Mouse (Mus musculus) frontal cortex, postnatal 14 days (tissue): ENCODE results near the gene Gm11084.
"Not testable (repeated sequence)": the region's sequence is repeated elsewhere in the genome, so short reads cannot be mapped to it uniquely, and the experiment has no call there.

ENCODE experiments used
- DNase-seq, 2 experiments: peaks; one replicate each; pipeline ENCODE4 v3.0.0; 2022; ENCODE audit warnings: low spot score in 2 of 2

The Gm11084 gene

DNA sequence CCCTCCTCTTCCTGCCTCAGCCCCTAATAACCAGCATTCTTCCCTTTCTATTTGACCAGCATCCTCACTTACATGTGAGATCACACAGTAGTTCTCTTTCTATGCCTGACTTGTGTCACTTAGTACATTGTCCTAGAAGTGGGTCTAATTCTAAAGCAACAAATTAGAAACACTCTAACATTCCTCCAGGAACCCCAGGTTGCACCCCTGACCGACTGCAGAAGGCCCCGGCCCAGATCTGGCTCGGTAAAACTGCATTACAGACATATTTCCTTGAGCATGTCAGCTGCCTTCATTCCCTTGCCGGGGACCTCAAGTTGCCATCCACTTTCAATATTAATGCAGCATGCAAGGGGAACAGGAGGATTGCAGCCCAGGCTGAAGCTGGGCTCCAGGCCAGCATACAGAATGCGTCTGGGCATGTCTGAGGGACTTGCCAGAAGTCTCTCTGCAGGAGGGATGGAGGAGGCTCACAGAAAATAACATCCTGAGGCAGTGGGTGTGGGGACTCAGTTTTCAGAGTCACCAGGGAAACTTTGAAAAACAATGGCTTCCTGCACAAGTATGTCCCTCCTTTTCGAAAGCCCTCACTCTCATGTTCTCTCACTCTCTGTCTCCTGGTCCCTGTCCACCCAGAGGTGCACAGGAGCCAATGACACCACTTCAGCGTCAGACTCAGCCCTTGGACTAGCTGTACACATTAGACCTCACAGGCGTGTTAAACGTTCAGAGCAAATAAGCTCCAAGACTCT, 9.0 kb upstream of the Gm11084 start:
- peak; percentile 52 to 58 for DNase-seq

- no peak for DNase-seq
These were observed 7.6 kb upstream of the Gm11084 start for GRCm38 (mm10) chr2:72994165-72994564.

- DNase-seq: no peak
These were observed 6.0 kb upstream of the Gm11084 start for GRCm38 (mm10) chr2:72992497-72992896.

DNA sequence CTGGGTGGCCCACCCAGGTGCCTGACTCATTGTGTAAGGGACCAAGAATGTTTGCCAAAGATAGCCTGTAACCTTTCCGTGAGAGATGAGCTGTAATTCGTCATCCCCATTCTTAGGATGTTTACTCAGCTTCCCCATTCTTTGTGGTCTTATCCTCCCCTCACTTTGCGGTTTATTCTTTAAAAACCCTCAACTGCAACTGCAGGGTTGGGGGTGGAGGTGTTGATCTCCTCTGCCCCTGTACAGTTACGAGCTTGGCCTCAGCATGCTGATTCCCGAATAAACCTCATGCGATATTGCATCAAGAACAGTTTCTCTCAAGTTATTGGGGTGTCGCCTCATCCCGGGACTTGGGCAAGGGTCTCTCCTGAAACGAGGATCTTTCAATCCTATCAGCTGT, 2.4 kb upstream of the Gm11084 start:
- not testable (repeated sequence) for DNase-seq

DNA sequence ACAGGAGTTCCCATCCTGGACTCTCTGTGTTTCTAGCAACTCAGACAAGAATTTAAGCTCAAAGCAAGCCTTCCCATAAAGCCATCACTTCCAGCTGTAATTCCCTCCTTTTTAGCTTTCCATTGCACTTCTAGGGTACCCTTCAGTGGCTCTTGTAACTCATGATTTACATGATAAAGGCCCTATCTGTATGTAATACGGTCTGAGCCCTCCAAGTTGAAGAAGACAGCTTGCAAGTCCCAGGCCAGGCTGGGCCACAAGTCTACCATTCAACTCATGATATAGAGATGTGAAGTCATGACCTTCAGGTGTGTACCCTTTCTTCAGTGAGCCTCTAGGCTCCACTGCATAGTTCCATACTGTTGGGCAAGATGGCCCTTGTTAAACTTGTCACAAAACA, 1.0 kb downstream of the Gm11084 start:
- DNase-seq: no peak

DNA sequence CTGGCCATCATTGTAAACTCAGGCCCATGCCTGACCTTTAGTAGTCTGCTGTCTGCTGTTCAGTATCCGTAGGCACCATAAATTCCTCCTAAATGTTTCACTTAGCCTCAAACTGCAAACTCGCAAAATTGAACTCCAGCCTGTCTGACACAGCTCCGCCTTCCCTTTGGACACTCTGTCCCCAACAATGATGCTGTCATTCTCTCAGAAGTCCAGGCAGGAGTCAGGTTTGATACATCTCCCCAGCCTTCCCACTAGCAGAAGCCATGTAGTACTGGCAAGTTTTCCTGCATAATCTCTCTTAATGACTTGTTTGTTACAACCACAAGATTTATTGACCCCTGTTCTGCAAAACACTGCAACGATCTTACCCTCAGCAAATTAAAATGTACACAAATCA, 1.7 kb downstream of the Gm11084 start:
- DNase-seq: no peak

DNA sequence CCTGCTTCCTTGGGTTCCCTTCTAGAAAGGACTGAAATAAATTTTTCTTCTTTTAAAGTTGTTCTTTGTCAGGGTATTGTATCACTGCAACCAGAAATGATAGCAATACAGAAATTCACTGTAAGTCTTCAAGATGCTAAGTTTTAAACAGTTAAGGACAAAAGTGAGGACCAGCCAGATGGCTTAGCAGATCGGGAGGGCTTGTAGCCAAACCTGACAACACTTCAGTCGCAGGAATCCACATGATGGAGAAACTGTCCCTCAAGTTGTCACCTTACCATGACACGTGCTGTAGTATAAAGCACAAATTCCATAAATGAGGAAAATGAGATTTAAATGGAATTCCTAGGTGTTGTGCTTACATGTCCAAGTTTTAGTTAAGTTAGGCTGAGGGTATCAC, 3.3 kb downstream of the Gm11084 start:
- no peak for DNase-seq

DNA sequence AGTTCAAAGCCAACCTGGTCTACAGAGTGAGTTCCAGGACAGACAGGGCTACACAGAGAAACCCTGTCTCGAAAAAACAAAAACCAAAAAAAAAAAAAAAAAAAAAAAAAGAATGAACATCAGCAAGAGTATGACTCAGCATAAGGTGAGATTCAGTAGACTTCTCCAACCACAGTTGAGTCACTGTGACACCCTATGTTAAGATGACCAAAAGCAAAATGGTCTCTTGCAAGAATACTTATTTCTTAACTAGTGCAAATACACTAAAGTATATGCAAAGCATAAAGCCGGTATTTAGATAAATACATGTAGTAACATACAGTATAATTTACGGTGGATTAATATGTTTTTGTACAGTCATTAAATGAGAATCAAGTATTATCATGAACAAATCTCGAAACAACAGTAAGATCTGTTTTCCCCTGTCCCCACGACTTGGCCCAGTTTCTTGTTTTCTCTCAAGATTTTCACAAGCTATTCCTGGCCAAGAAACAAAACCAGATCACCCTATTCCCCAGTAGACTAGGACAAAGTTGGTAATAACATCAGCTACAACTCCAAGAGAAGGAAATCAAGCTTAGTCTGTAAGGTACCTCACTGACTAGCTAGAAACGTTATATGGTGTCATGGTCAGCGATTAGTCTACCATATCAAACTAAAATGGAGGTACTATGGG, 4.3 kb downstream of the Gm11084 start:
- DNase-seq: no peak

GRCm38 (mm10) chr2:72981441-72982109, 4.9 kb downstream of the Gm11084 start:
- no peak for DNase-seq

DNA sequence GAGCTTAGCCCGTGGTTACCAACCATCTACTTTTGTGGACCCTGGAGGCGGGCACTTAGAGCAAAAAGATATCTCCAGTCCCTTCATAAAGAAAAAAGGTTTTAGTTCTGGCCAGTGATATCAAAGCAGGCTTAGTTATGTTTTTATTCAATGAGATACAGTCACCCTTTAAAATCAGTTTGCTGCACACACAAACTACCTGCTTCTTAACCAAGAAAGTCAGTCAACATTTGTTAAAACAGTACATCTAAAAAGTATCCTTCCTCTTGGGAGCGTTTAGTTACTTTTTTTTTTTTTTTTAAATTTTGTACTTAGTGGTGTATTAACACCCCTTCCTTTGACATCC, 5.5 kb downstream of the Gm11084 start:
- no peak for DNase-seq

DNA sequence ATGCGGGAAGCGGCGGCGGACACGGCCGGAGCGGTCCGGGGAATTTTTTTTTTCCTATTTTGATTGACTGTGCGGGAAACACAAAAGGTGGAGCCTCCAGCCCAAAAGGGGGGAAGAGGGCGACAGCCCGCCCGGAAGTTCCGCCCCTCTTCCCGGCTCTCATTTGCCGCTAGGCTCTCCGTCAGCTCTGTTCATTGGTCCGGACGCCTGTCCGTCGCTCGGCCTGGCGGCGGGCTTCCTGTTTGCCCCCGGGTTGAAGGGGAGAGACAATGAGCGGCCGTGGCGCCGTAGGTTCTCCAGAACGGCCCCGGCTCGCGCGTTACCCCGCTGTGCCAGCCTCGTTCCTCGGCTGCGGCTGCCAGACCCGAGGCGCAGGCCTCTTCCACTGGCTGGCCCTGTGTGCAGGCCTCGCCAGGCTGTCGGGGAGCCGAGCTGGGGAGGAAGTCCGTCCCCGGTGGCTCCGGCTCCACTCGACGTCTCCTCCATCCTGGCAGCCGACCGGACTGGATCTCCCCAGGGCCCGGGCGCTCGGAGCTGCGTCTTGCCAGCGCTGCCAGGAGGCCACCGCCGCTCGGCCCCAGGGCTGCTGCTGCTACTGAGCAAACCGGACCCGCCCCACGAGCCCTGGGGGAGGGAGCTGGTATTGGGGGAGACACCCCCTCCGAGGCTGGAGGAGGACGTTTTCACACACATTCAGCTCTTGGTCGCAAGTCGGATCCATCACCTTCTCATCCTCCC, 6.0 kb downstream of the Gm11084 start, which contains the start of gene Sp3:
Gene Sp3, minus strand, starts transcription at position 110 of the 738 bp plus-strand sequence.
- peak; percentile 95 to 96 for DNase-seq

DNA sequence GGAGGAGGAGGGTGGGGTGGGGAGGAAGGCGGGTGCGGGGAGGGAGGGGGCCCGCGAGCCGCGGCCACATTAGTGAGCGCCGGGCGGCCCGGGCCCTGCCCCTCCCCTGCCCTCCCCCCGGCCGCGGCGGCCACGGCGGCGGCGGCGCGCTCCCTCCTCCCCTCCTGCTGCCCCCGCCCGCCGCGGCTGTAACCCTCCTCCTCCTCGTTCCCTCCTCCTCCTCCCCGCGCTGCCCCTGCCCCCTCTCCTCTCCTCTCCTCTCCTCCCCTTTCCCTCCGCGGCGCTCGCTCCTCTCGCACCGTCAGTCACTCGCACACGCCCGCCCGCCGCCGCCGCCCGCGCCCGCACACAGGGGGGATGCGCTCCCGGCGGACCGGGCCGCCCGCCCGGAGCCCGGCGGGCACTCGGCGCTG, 6.9 kb downstream of the Gm11084 start:
- peak; percentile 49 to 63 for DNase-seq

GRCm38 (mm10) chr2:72978901-72979658, 7.4 kb downstream of the Gm11084 start:
- peak; percentile 71 to 72 for DNase-seq

GRCm38 (mm10) chr2:72978473-72978872, 8.0 kb downstream of the Gm11084 start:
- peak in 1 of 2 experiments; percentile 33 for DNase-seq

DNA sequence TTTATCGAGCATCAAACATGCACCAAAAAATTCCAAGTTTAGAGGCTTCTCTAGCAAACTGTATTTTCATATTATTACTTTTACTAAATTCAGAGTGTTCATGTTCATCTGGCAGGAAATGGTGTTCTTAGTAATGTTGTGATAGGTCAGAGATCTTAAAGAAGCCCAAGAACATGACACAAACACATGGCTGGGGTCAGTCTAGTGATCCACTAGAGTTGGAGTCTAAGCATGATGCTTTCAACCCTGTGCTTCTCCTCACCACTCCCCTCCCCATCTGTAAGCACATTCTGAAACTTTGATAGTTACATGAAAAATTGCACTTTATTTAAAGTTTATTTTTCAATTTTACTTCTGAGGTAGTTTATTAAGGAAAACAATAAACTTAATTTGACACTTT, 9.2 kb downstream of the Gm11084 start:
- no peak for DNase-seq

DNA sequence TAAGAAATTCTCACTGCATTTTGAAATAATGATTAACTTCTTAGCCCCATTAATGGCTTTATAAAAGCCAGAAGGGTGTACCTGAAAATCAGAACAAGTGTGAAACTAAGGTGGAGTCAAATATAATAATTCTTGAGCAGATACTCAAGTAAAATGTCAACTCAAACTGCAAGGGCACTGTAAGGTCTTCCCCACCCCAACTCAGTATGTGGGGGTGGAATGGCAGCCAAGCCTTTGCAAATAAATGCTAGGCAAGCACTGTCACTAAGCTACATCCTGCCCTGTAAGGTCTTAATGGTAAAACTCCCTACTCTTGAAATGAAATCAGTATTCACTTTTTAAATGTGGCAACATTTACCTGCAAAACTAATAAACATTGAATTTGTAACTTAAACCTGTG, 10.5 kb downstream of the Gm11084 start:
- DNase-seq: no peak

DNA sequence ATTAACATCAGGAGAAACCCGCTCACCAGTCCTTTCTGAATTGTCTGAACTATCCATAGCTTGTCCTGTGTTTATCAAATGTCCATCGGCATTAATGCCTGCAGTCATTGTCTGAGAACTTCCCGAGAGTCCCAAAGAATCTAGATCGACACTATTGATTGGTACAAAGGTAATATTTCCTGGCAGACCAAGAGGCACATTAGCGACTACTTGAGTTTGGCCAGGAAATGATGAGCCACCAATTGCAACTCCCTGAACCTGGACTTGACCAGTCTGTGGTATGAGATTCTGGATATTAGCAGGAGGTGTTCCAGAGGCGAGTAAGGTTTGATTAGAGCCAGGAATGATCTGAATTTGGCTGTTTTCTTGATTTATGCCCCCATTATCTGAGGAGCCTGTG, 15.7 kb downstream of the Gm11084 start:
- DNase-seq: no peak

DNA sequence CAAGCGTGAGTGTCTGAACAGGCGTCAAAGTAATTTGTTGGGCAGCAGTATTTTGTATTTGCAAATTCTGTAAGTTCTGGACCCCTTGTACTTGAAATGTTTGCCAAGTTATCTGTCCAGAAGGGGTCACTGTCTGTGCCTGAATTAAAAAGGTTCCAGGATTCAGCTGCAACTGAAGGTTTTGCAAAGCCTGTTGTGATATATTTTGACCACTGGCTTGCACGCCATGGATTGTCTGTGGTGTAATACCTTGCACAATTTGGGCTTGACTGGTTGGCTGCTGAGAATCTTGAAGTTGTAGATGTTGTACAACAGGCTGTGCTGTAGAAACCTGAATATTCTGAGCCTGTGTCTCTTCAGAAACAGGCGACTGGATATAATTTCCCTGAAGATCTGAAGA, 16.2 kb downstream of the Gm11084 start:
- no peak for DNase-seq

- no peak for DNase-seq
These were observed 18.0 kb downstream of the Gm11084 start for GRCm38 (mm10) chr2:72968536-72968935.

GRCm38 (mm10) chr2:72965450-72965849, 21.1 kb downstream of the Gm11084 start:
- DNase-seq: no peak

DNA sequence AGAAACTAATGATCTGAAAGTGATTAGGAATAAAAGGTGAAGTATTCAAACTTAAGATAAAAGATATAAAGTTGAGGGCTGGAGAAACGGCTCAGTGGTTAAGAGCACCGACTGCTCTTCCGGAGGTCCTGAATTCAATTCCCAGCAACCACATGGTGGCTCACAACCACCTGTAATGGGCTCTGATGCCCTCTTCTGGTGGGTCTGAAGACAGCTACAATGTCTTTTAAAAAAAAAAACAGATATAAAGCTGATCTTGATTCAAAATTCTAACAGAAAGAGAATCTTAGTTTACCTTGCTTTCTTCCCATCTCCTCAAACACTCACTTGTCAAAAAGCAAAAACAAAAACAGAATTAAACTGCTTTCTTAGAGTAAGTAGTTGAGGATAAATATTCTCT, 30.1 kb downstream of the Gm11084 start:
- DNase-seq: no peak
